Mouse (Mus musculus) neural tube, embryonic 13.5 days (tissue): Measurements from ENCODE around the gene Hoxd3. TPM values are rescaled to one million over a fixed set of nuclear protein-coding genes. Genes with fewer than 3 reads are reported as not detected.

ENCODE experiments used
- ATAC-seq: fragments of 200-750 bp; cut with Nextera tagmentation; 2 replicates; pipeline ENCODE4 v1.8.0; 2017; ENCODE audit warnings: low read depth, mild to moderate bottlenecking, moderate TSS enrichment, moderate library complexity
- H3K27ac ChIP-seq: fragments of 300-500 bp; sonication (generic); replicated peaks from 2 replicates; pipeline ENCODE4 v1.5.1; 2015; ENCODE audit warnings: moderate library complexity, mild to moderate bottlenecking, inconsistent platforms
- H3K27me3 ChIP-seq: fragments of 300-500 bp; sonication (generic); 2 replicates; pipeline ENCODE4 v1.6.1; 2015; ENCODE audit warnings: mild to moderate bottlenecking, inconsistent platforms
- H3K36me3 ChIP-seq: fragments of 300-500 bp; sonication (generic); 2 replicates; pipeline ENCODE4 v1.6.1; 2015; ENCODE audit warnings: mild to moderate bottlenecking, inconsistent platforms
- H3K4me1 ChIP-seq: fragments of 300-500 bp; sonication (generic); replicated peaks from 2 replicates; pipeline ENCODE4 v1.6.1; 2015; ENCODE audit warnings: inconsistent platforms
- H3K4me2 ChIP-seq: fragments of 300-500 bp; sonication (generic); 2 replicates; pipeline ENCODE4 v1.6.1; 2015; ENCODE audit warnings: inconsistent platforms, mild to moderate bottlenecking, moderate library complexity
- H3K4me3 ChIP-seq: fragments of 300-500 bp; sonication (generic); 2 replicates; pipeline ENCODE4 v1.5.1; 2015; ENCODE audit warnings: mild to moderate bottlenecking, inconsistent platforms
- H3K9ac ChIP-seq: fragments of 300-500 bp; sonication (generic); 2 replicates; pipeline ENCODE4 v1.6.1; 2015; ENCODE audit warnings: moderate library complexity, mild to moderate bottlenecking, inconsistent platforms
- H3K9me3 ChIP-seq: fragments of 300-500 bp; sonication (generic); 2 replicates; pipeline ENCODE4 v1.6.1; 2016; ENCODE audit warnings: inconsistent platforms
- WGBS: fragments of 180-500 bp; shearing (Covaris S2); methylation state at CpG from one replicate; pipeline ENCODE4 v1.1.7; 2015; 5-methylcytosine and 5-hydroxymethylcytosine counted together
- polyA plus RNA-seq: library from polyadenylated mRNA; unstranded; fragments of >200 nt; fragmentation: Nextera tagmentation; extraction: Ambion mirVana; gene quantifications from 2 replicates; pipeline ENCODE4 v1.2.1, GENCODE M21; 2015

Gene Hoxd3
- polyA plus RNA-seq, 1 experiment from 2014 or later, result 24.2 TPM

DNA sequence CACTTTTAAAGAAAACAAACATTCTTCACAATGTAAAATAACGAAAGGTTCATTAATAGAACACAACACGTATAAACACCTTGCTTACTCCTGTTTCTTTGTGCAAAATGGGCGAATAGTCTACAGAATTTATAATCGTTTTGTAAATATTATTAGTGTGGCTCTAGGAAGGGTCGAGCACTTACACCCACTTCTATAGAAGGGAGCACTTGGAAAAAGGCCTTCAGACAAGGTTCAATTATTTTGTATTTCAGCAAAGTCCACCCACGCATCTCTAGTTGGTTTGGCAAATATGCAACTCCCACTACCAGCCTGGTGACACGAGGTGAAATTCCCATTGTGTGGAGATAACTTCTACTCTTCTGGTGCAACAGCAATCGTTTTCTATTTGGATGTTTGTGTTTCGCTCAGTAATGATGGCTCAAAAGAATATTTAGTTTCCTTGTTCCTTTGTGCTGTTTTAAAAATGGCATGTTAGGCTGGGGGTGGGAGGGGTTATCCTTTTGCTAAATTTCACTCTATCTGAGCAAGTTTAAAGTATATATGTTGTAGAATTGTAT lies 36.8 kb downstream of the Hoxd3 start:
- H3K4me1 ChIP-seq, result peaks cover 100% of the 10 kb centered on the region
- ATAC-seq, result no peak
- peak overlapping the region; percentile 36 for H3K4me3 ChIP-seq
- peak overlapping the region; percentile 52 for H3K4me2 ChIP-seq
- H3K9me3 ChIP-seq, result no peaks in the 10 kb centered on the region
- H3K36me3 ChIP-seq, result peaks cover 26% of the 10 kb centered on the region
- peak overlapping the region; percentile 95 for H3K27ac ChIP-seq
- peak overlapping the region; percentile 81 for H3K9ac ChIP-seq
- WGBS, result 9% methylated on average over 9 of the region's 9 CpGs
- no peaks in the 10 kb centered on the region for H3K27me3 ChIP-seq

- H3K9me3 ChIP-seq, result no peaks in the 10 kb centered on the region
- H3K4me2 ChIP-seq, result peak overlapping the region; percentile 52
- peak overlapping the region; percentile 81 for H3K9ac ChIP-seq
- under 1% methylated on average over 47 of the region's 47 CpGs for whole genome bisulfite sequencing
- peak overlapping the region; percentile 36 for H3K4me3 ChIP-seq
- peak; percentile 85 for ATAC-seq
- H3K27ac ChIP-seq, result peak overlapping the region; percentile 95
- H3K4me1 ChIP-seq, result peaks cover 94% of the 10 kb centered on the region
- H3K36me3 ChIP-seq, result peaks cover 16% of the 10 kb centered on the region
- H3K27me3 ChIP-seq, result no peaks in the 10 kb centered on the region
Measured at GRCm38 (mm10) chr2:74749337-74750121, 37.8 kb downstream of the Hoxd3 start.

DNA sequence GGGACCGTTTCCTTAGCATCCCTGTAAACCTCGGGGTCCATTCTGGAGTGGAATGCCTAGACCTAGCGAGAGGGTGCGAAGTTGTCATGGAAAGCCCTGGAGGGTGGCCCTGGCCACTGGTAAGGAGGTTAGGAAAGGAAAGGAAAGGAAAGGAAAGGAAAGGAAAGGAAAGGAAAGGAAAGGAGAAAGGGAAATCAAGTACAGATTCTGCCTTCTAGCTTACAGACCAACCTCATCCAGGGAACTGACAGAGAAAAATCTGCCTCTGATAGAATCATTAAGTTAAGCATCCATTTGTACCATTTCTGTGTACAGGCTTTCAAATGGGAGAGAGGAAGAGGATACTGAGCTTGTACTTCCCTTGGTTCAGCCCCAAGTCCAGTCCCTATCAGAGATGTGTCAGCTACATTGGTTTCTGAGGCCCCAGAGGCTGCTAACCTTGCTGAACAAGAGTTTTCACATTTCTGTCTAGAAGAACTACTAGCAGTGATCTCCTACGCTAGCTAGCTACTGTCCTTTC lies 39.1 kb downstream of the Hoxd3 start:
- 40% methylated on average over 5 of the region's 5 CpGs for WGBS
- Histone ChIP-seq H3K4me2 (peak overlapping the region; percentile 52), H3K9me3 (no peaks in the 10 kb centered on the region), H3K36me3 (peaks cover 13% of the 10 kb centered on the region), H3K27ac (peak overlapping the region; percentile 95), H3K4me1 (peaks cover 82% of the 10 kb centered on the region), H3K27me3 (no peaks in the 10 kb centered on the region), H3K4me3 (0 out of 2 replicates have a peak overlapping the region, but pooled peaks have one; percentile 36), H3K9ac (peak overlapping the region; percentile 81)
- ATAC-seq, result no peak

- Histone ChIP-seq H3K4me3 (no peak overlapping the region), H3K27ac (peak overlapping the region; percentile 79; the same call in 1 of the 2 replicates), H3K27me3 (no peaks in the 10 kb centered on the region), H3K9ac (no peak overlapping the region), H3K9me3 (no peaks in the 10 kb centered on the region), H3K4me1 (peaks cover 71% of the 10 kb centered on the region), H3K4me2 (peak overlapping the region; percentile 69), H3K36me3 (peaks cover 14% of the 10 kb centered on the region)
- no peak for ATAC-seq
- 88% methylated on average over 1 of the region's 1 CpGs for WGBS
Measured at GRCm38 (mm10) chr2:74751861-74752260, 40.1 kb downstream of the Hoxd3 start.

DNA sequence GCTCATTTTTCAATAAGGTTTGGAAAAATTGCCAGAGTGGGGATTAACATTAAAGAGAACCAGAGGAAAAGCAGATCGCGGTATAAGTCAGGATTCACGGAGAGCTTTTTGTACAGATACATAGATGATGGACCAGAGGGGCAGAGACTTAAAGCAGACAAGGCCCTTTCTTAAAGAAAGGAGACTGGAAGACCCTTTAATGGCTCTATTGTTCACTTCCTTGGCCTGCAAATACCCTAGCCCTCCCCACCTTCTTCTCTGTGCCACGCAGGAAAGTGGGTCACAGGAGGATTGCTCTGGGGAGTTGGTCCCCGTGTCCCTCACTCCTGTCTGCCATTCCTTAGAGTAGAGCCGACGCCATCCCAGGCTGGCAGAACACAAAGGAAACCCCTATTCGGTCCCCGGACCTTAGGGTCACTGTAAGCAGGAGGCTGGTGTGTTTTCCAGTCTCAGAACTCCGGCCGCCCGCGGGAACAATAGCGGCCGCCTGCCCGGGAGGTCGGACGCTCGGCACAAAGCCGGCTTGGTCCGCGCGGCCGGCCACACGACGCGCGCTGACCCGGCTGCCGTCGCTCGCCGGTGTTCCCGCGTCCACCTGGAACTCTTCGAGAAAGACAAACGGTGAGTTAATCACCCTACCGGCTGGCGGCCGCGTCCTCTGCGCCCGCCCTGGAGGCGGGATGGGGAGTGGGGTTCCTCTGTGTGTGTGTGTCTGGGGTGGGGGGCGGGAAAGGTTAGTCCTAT lies 40.9 kb downstream of the Hoxd3 start:
- Histone ChIP-seq H3K27me3 (no peaks in the 10 kb centered on the region), H3K27ac (peak overlapping the region; percentile 79), H3K4me3 (peak overlapping the region; percentile 30), H3K4me1 (peaks cover 63% of the 10 kb centered on the region), H3K4me2 (peak overlapping the region; percentile 69), H3K9me3 (no peaks in the 10 kb centered on the region), H3K36me3 (peaks cover 9% of the 10 kb centered on the region; the same call in 1 of the 2 replicates), H3K9ac (peak overlapping the region; percentile 72)
- WGBS, result 2% methylated on average over 45 of the region's 45 CpGs
- ATAC-seq, result 0 out of 2 replicates have a peak, but pooled peaks have one; percentile 17

- under 1% methylated on average over 25 of the region's 25 CpGs for WGBS
- H3K36me3 ChIP-seq, result peaks cover 9% of the 10 kb centered on the region; the same call in 1 of the 2 replicates
- peak overlapping the region; percentile 72 for H3K9ac ChIP-seq
- H3K4me2 ChIP-seq, result peak overlapping the region; percentile 69
- H3K27me3 ChIP-seq, result no peaks in the 10 kb centered on the region
- peak overlapping the region; percentile 79 for H3K27ac ChIP-seq
- peaks cover 58% of the 10 kb centered on the region for H3K4me1 ChIP-seq
- H3K9me3 ChIP-seq, result no peaks in the 10 kb centered on the region
- peak; percentile 8; the same call in 1 of the 2 replicates for ATAC-seq
- peak overlapping the region; percentile 30 for H3K4me3 ChIP-seq
Measured at GRCm38 (mm10) chr2:74753175-74753523, 41.4 kb downstream of the Hoxd3 start.

GRCm38 (mm10) chr2:74753711-74754110 lies 42.0 kb downstream of the Hoxd3 start:
- 28% methylated on average over 5 of the region's 5 CpGs for WGBS
- no peak for ATAC-seq
- no peak overlapping the region for H3K27ac ChIP-seq

GRCm38 (mm10) chr2:74760146-74760545 lies 48.4 kb downstream of the Hoxd3 start:
- Histone ChIP-seq H3K9me3 (no peaks in the 10 kb centered on the region), H3K36me3 (peaks cover 9% of the 10 kb centered on the region; the same call in 1 of the 2 replicates), H3K4me2 (no peak overlapping the region), H3K4me1 (peaks cover 26% of the 10 kb centered on the region), H3K4me3 (no peak overlapping the region), H3K27ac (no peak overlapping the region), H3K27me3 (peaks cover 49% of the 10 kb centered on the region), H3K9ac (no peak overlapping the region)
- WGBS, result 5% methylated on average over 1 of the region's 1 CpGs
- ATAC-seq, result no peak

More at GRCm38 (mm10) chr2:74753711-74754110, 42.0 kb downstream of the Hoxd3 start:
- no peaks in the 10 kb centered on the region for H3K9me3 ChIP-seq
- no peak overlapping the region for H3K4me3 ChIP-seq
- no peak overlapping the region for H3K9ac ChIP-seq
- H3K4me2 ChIP-seq, result peak overlapping the region; percentile 69; the same call in 1 of the 2 replicates
- H3K36me3 ChIP-seq, result peaks cover 9% of the 10 kb centered on the region; the same call in 1 of the 2 replicates
- H3K4me1 ChIP-seq, result peaks cover 52% of the 10 kb centered on the region
- H3K27me3 ChIP-seq, result no peaks in the 10 kb centered on the region; the same call in 1 of the 2 replicates

DNA sequence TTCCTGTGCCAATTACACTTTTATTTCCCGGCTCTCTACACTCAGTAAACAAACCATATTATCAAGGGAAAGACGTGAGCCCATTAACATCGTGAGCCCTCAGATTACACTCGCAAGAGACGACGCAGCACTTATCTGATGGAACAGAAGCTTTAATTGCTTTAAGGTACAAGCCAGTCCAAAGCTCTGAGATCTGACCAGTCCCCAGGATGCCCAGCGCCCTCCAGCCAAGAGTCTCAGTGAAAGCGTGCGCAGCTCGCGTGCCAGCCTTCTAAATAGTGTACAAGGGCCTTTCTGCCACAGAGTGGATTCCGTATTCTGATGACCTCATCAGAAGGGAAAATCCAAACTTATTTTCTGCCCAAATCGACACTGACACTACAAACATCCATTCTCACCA lies 50.2 kb downstream of the Hoxd3 start:
- Histone ChIP-seq H3K9ac (no peak overlapping the region; the same call in 1 of the 2 replicates), H3K27me3 (peaks cover 53% of the 10 kb centered on the region), H3K4me2 (peak overlapping the region; percentile 97), H3K27ac (no peak overlapping the region), H3K9me3 (no peaks in the 10 kb centered on the region), H3K36me3 (no peaks in the 10 kb centered on the region), H3K4me3 (peak overlapping the region; percentile 61), H3K4me1 (peaks cover 26% of the 10 kb centered on the region)
- 2% methylated on average over 13 of the region's 13 CpGs for WGBS
- ATAC-seq, result no peak

GRCm38 (mm10) chr2:74762522-74763244 lies 51.0 kb downstream of the Hoxd3 start, which contains the start of gene Hoxd1:
Gene Hoxd1 (plus strand): TSS chr2:74762980.
- peak; percentile 86 for ATAC-seq
- no peaks in the 10 kb centered on the region for H3K9me3 ChIP-seq
- whole genome bisulfite sequencing, result under 1% methylated on average over 52 of the region's 61 CpGs
- H3K4me3 ChIP-seq, result peak within 1 kb of the TSS; percentile 61
- H3K4me1 ChIP-seq, result peaks cover 26% of the 10 kb centered on the region
- H3K36me3 ChIP-seq, result no peaks in the 10 kb centered on the region
- H3K9ac ChIP-seq, result peak within 1 kb of the TSS; percentile 70
- H3K4me2 ChIP-seq, result peak within 1 kb of the TSS; percentile 97
- no peak within 1 kb of the TSS for H3K27ac ChIP-seq
- H3K27me3 ChIP-seq, result peaks cover 53% of the 10 kb centered on the region

GRCm38 (mm10) chr2:74763245-74763735 lies 51.6 kb downstream of the Hoxd3 start:
- peak overlapping the region; percentile 97 for H3K4me2 ChIP-seq
- peaks cover 26% of the 10 kb centered on the region for H3K4me1 ChIP-seq
- no peaks in the 10 kb centered on the region for H3K9me3 ChIP-seq
- H3K36me3 ChIP-seq, result no peaks in the 10 kb centered on the region
- H3K27ac ChIP-seq, result no peak overlapping the region
- peak overlapping the region; percentile 70 for H3K9ac ChIP-seq
- H3K4me3 ChIP-seq, result peak overlapping the region; percentile 61
- H3K27me3 ChIP-seq, result peaks cover 53% of the 10 kb centered on the region
- 1% methylated on average over 52 of the region's 53 CpGs for WGBS
- peak; percentile 57 for ATAC-seq
